Comparison of ENCODE assay signal across 28 mouse cellular contexts in the genomic region with DNA sequence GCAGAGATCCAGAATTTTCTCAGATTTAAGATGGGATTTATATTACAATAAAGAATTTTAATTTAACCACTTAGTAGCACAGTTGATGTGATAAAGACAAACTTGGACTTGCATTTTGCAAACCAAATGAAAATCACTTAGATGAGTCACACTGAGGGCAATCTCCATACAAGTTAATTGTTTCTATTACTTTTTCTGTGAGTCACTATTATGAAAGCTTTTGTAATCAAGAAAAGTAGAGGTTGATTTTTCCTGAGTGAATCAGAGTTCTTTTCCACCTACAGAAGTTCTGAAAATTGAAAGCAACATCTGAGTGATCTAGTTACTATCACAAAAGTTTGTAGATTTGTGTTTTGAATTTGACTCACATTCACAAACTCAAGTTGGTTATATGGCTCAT.
"Had no signal": no experiment of that assay in that cellular context is flagged by ENCODE, and none has a peak within 500 bp of the region (broad histone marks: within the 10 kb centered on the region; RNA-seq: fewer than 3 reads in every experiment).

No protein-coding gene starts in this region.

- H3K36me3 ChIP-seq: heart, embryonic 10.5 days; heart, embryonic 12.5 days; hindbrain, embryonic 10.5 days; hindbrain, embryonic 12.5 days; hindbrain, embryonic 15.5 days; kidney, embryonic 15.5 days; limb, embryonic 13.5 days; limb, embryonic 15.5 days; liver, embryonic 12.5 days had no signal

- H3K27me3 ChIP-seq: heart, embryonic 12.5 days; hindbrain, embryonic 12.5 days; hindbrain, embryonic 15.5 days; kidney, embryonic 15.5 days; limb, embryonic 13.5 days; limb, embryonic 15.5 days; liver, embryonic 12.5 days had no signal

- ATAC-seq: hindbrain, postnatal 0 days; intestine, embryonic 16.5 days; liver, embryonic 12.5 days had no signal

- H3K4me1 ChIP-seq: heart, embryonic 10.5 days; heart, embryonic 12.5 days; hindbrain, embryonic 10.5 days; hindbrain, embryonic 12.5 days; hindbrain, embryonic 15.5 days; kidney, embryonic 15.5 days; limb, embryonic 13.5 days; limb, embryonic 15.5 days; liver, embryonic 12.5 days had no signal

- H3K4me2 ChIP-seq: heart, embryonic 12.5 days; hindbrain, embryonic 12.5 days; hindbrain, embryonic 15.5 days; kidney, embryonic 15.5 days; limb, embryonic 13.5 days; limb, embryonic 15.5 days; liver, embryonic 12.5 days had no signal

- H3K27ac ChIP-seq: gastrocnemius, adult 2 months; heart, adult 2 months; heart, embryonic 10.5 days; hindbrain, embryonic 10.5 days; hindbrain, embryonic 12.5 days; hindbrain, embryonic 15.5 days; hindbrain, postnatal 0 days; kidney, embryonic 15.5 days; kidney, postnatal 0 days; limb, embryonic 13.5 days; limb, embryonic 15.5 days; liver, embryonic 12.5 days; liver, embryonic 14.5 days had no signal

- H3K4me3 ChIP-seq: gastrocnemius, adult 2 months; heart, adult 2 months; heart, embryonic 10.5 days; heart, embryonic 12.5 days; hindbrain, embryonic 10.5 days; hindbrain, embryonic 12.5 days; hindbrain, embryonic 15.5 days; kidney, embryonic 15.5 days; limb, embryonic 13.5 days; limb, embryonic 15.5 days; liver, embryonic 12.5 days had no signal

- H3K9ac ChIP-seq: heart, embryonic 12.5 days; hindbrain, embryonic 12.5 days; hindbrain, embryonic 15.5 days; kidney, embryonic 15.5 days; limb, embryonic 13.5 days; limb, embryonic 15.5 days; liver, embryonic 12.5 days; liver, embryonic 14.5 days had no signal

- H3K9me3 ChIP-seq: heart, embryonic 10.5 days; heart, embryonic 12.5 days; hindbrain, embryonic 10.5 days; hindbrain, embryonic 12.5 days; hindbrain, embryonic 15.5 days; kidney, embryonic 15.5 days; limb, embryonic 13.5 days; limb, embryonic 15.5 days; liver, embryonic 12.5 days had no signal

- DNase-seq: gastrocnemius, adult 2 months; gastrocnemius, postnatal 10 days; gastrocnemius, postnatal 25 days; heart, adult 11 months; heart, adult 2 months; heart, postnatal 10 days; heart, postnatal 4 days; kidney, adult 11 months; kidney, adult 2 months; kidney, adult 9 months; kidney, postnatal 14 days; kidney, postnatal 36 days; layer of hippocampus, adult 9-11 months; layer of hippocampus, postnatal 36 days; left cerebral cortex, postnatal 4 days had no signal
